Mouse (Mus musculus): ENCODE measurements around the gene Vmn1r225. TPM values are rescaled to one million over a fixed set of nuclear protein-coding genes. Genes with fewer than 3 reads are reported as not detected.
"Not testable (repeated sequence)": the region's sequence is repeated elsewhere in the genome, so short reads cannot be mapped to it uniquely, and the experiment has no call there.

Vmn1r225 gene
- total RNA-seq (2021) (not detected), polyA plus RNA-seq (2012; rRNA removed) (not detected in 2 replicates)
- long read RNA-seq, result 0 reads

DNA sequence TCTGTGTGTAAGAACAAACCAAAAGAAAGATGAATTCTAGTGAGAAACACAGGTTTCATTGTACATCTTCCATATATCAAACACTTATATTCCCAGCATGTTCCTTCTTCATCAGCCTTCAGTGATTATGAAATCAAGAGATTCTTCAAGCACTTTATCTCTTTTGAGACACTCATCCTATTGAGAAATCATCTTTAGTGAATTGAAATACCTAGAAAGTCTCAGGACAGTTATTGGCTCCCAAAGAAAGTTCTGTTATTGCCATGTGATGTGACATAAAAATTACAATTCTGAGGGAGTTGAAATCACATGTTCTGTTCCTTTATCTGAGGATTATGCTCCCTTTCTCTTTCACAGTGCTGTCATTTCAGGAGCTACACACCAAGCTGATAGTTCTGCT, at the start of gene Vmn1r225:
TSS of gene Vmn1r225 (plus strand) at position 301 of the 400 bp plus-strand sequence.
- DNase-seq, result no peak

DNA sequence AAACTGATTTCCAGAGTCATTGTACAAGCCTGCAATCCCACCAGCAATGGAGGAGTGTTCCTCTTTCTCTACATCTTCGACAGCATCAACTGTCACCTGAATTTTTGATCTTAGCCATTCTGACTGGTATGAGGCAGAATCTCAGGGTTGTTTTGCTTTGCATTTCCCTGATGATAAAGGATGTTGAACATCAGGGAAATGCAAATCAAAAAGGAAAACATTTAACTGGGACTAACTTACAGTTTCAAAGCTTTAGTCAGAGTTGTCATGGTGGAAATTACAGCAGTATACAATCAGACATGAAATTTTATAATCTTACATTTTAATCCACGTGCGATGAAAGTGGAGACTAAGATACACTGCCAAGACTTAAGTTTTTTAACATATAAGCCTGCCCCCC, 24.6 kb upstream of the Vmn1r225 start:
- DNase-seq, result no peak

- DNase-seq, result no peak
Observed at GRCm38 (mm10) chr17:20481231-20481630, 16.7 kb upstream of the Vmn1r225 start, which contains the start of gene Vmn2r108. Vmn2r108 (minus strand) TSS chr17:20481331.

DNA sequence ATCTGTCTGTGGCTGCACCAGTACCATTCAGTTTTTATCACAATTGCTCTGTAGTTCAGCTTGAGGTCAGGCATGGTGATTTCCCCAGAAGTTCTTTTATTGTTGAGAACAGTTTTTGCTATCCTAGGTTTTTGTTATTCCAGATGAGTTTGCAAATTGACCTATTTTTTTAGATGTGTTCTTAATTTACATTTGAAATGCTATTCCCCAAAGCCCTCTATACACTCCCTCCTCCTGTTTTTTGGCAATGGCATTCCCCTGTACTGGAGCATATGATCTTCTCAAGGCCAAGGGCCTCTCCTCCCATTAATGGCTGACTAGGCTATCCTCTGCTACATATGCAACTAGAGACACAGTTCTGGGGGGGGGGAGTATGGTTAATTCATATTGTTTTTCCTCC, 10.3 kb downstream of the Vmn1r225 start:
- DNase-seq, result not testable (repeated sequence)

Other genes starting within 250 kb of the Vmn1r225 start
- gene Vmn2r106, start 212.6 kb upstream of the Vmn1r225 start, total RNA-seq (2021), result not detected
- gene Vmn2r106, start 212.6 kb upstream of the Vmn1r225 start, polyA plus RNA-seq (2012; rRNA removed), result not detected in 2 replicates
- not detected for gene Vmn2r107, start 152.9 kb upstream of the Vmn1r225 start, total RNA-seq (2021)
- not detected in 2 replicates for gene Vmn2r107, start 152.9 kb upstream of the Vmn1r225 start, polyA plus RNA-seq (2012; rRNA removed)
- gene Vmn1r224, start 84.0 kb upstream of the Vmn1r225 start, total RNA-seq (2021), result not detected
- not detected in 2 replicates for gene Vmn1r224, start 84.0 kb upstream of the Vmn1r225 start, polyA plus RNA-seq (2012; rRNA removed)
- not detected for gene Vmn2r108, start 16.8 kb upstream of the Vmn1r225 start, total RNA-seq (2021)
- gene Vmn2r108, start 16.8 kb upstream of the Vmn1r225 start, polyA plus RNA-seq (2012; rRNA removed), result not detected in 2 replicates
- gene Vmn2r109, start 66.6 kb downstream of the Vmn1r225 start, total RNA-seq (2021), result not detected
- not detected in 2 replicates for gene Vmn2r109, start 66.6 kb downstream of the Vmn1r225 start, polyA plus RNA-seq (2012; rRNA removed)
- gene Vmn2r110, start 98.3 kb downstream of the Vmn1r225 start, total RNA-seq (2021), result not detected
- gene Vmn2r110, start 98.3 kb downstream of the Vmn1r225 start, polyA plus RNA-seq (2012; rRNA removed), result not detected in 2 replicates
- gene Fpr-rs3, start 126.7 kb downstream of the Vmn1r225 start, total RNA-seq (2021), result not detected
- gene Fpr-rs3, start 126.7 kb downstream of the Vmn1r225 start, polyA plus RNA-seq (2012; rRNA removed), result not detected in 2 replicates
- not detected for gene Vmn1r226, start 184.7 kb downstream of the Vmn1r225 start, total RNA-seq (2021)
- not detected in 2 replicates for gene Vmn1r226, start 184.7 kb downstream of the Vmn1r225 start, polyA plus RNA-seq (2012; rRNA removed)
- gene Vmn1r227, start 231.7 kb downstream of the Vmn1r225 start, total RNA-seq (2021), result not detected
- gene Vmn1r227, start 231.7 kb downstream of the Vmn1r225 start, polyA plus RNA-seq (2012; rRNA removed), result not detected in 2 replicates